Mouse (Mus musculus): ENCODE results near the gene Wdr5.
A peak's percentile ranks its signal among the peaks of the same experiment; 100 is the strongest.

DNA sequence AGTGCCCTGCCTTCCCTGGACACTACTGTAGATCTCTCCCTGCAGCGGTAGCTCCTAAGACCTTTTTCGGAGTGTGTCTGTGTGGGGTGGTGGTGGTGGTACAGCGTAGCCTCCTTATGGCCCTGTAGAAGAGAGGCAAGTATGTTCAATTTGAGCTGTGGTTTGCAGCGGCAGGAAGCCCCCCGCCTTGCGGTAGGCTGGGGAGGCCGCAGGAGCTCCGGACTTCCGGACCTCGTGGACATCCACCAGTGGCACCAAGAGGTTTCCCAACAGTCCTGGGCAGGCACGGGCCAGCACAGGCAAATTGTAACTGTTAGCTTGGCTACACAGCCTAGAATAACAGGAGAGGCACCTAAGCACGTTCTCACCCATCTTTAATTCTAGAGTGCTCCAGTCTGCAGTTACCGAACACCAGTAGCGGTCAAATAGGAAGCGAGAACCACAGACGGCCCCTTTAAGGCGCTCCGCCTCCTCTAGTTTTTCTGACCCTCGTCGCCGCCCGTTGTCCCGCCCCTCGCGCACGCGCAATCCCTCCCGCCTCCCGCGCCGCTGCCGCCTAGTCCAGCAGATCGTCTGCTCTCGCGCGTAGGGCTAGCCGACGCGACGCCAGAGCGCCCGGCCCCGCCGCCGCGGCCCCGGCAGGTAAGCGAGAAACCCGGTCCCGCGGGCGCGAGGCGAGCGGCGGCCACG, at the start of gene Wdr5:
- TF ChIP-seq CTCF (IDR thresholded peaks at IDR 0.05; ENCODE audit: extremely low read depth, insufficient read depth, insufficient read length, insufficient replicate concordance), result no peak
- TF ChIP-seq POLR2A (IDR thresholded peaks at IDR 0.05; ENCODE audit: low read depth, low read length), result peak; percentile 17; the same call in 1 of the 2 replicates
